Mouse (Mus musculus) forebrain, postnatal 0 days (tissue): ENCODE data around the gene Abca3. TPM values are rescaled to one million over a fixed set of nuclear protein-coding genes. Genes with fewer than 3 reads are reported as not detected.

Experiments
- ATAC-seq: fragments of 200-750 bp; cut with Nextera tagmentation; 2 replicates; pipeline ENCODE4 v1.8.0; 2017; ENCODE audit warnings: mild to moderate bottlenecking, moderate library complexity
- DNase-seq: peaks from one replicate; pipeline ENCODE4 v3.0.0-alpha.2; 2015
- H3K27ac ChIP-seq: fragments of 300-500 bp; sonication (generic); 2 replicates; pipeline ENCODE4 v1.5.1; 2014; ENCODE audit warnings: low read depth, mild to moderate bottlenecking, antibody characterized with exemption, low read length, moderate library complexity, mixed read lengths
- H3K27me3 ChIP-seq: fragments of 300-500 bp; sonication (generic); 2 replicates; pipeline ENCODE4 v1.6.1; 2014; ENCODE audit warnings: mild to moderate bottlenecking, low read length, mixed read lengths; ENCODE audit not compliant: insufficient read depth
- H3K36me3 ChIP-seq: fragments of 300-500 bp; sonication (generic); 2 replicates; pipeline ENCODE4 v1.6.1; 2014; ENCODE audit warnings: mild to moderate bottlenecking, moderate library complexity; ENCODE audit not compliant: insufficient read depth
- H3K4me1 ChIP-seq: fragments of 300-500 bp; sonication (generic); 2 replicates; pipeline ENCODE4 v1.6.1; 2014; ENCODE audit warnings: antibody characterized with exemption; ENCODE audit not compliant: insufficient read depth
- H3K4me2 ChIP-seq: fragments of 300-500 bp; sonication (generic); 2 replicates; pipeline ENCODE4 v1.6.1; 2014; ENCODE audit warnings: low read depth, mild to moderate bottlenecking, moderate library complexity
- H3K4me3 ChIP-seq: fragments of 300-500 bp; sonication (generic); 2 replicates; pipeline ENCODE4 v1.5.1; 2014; ENCODE audit warnings: low read depth, low read length, mixed read lengths
- H3K9ac ChIP-seq: fragments of 300-500 bp; sonication (generic); 2 replicates; pipeline ENCODE4 v1.6.1; 2014; ENCODE audit warnings: mild to moderate bottlenecking
- H3K9me3 ChIP-seq: fragments of 300-500 bp; sonication (generic); 2 replicates; pipeline ENCODE4 v1.6.1; 2016; ENCODE audit warnings: low read length
- CTCF ChIP-seq: sonication (generic); IDR thresholded peaks from 2 replicates; pipeline ENCODE4 v1.5.1; 2016; ENCODE audit warnings: antibody characterized with exemption, control low read depth, low read depth
- WGBS: fragments of 180-500 bp; shearing (Covaris S2); extraction: QIAGEN DNeasy Blood & Tissue Kit; methylation state at CpG from one replicate; pipeline ENCODE4 v1.1.7; 2014; 5-methylcytosine and 5-hydroxymethylcytosine counted together
- polyA plus RNA-seq: library from polyadenylated mRNA; unstranded; fragments of >200 nt; fragmentation: Nextera tagmentation; extraction: Ambion mirVana; gene quantifications from 2 replicates; pipeline ENCODE4 v1.2.1, GENCODE M21; 2015
- total RNA-seq: library from RNA; depleted of rRNA; stranded (reverse); fragments of >200 nt; gene quantifications from 2 replicates; pipeline ENCODE4 v1.2.3, GENCODE M21; 2014

The Abca3 gene
- total and polyA plus RNA-seq, 2 experiments from 2014 or later, result 22.9 to 71.2 TPM

GRCm38 (mm10) chr17:24360841-24361240 is 9.1 kb downstream of the Abca3 start:
- no peaks in the 10 kb centered on the region for H3K27me3 ChIP-seq
- H3K36me3 ChIP-seq, result peaks cover 11% of the 10 kb centered on the region; the same call in 1 of the 2 replicates
- TF ChIP-seq CTCF, result no peak
- 92% methylated on average over 8 of the region's 8 CpGs for WGBS
- ATAC-seq, result no peak
- H3K4me2 ChIP-seq, result no peak overlapping the region
- H3K9ac ChIP-seq, result no peak overlapping the region
- H3K9me3 ChIP-seq, result no peaks in the 10 kb centered on the region
- H3K4me1 ChIP-seq, result no peaks in the 10 kb centered on the region
- DNase-seq, result no peak
- H3K4me3 ChIP-seq, result no peak overlapping the region
- no peak overlapping the region for H3K27ac ChIP-seq

- ATAC-seq (no peak), DNase-seq (no peak)
- Histone ChIP-seq H3K27ac (no peak overlapping the region), H3K4me3 (no peak overlapping the region), H3K4me2 (no peak overlapping the region), H3K27me3 (no peaks in the 10 kb centered on the region), H3K9me3 (no peaks in the 10 kb centered on the region), H3K9ac (no peak overlapping the region), H3K4me1 (no peaks in the 10 kb centered on the region), H3K36me3 (peaks cover 15% of the 10 kb centered on the region)
- 89% methylated on average over 5 of the region's 5 CpGs for WGBS
- TF ChIP-seq CTCF, result no peak
These were observed 9.5 kb downstream of the Abca3 start for GRCm38 (mm10) chr17:24361291-24361690.

GRCm38 (mm10) chr17:24362527-24362926 is 10.8 kb downstream of the Abca3 start:
- TF ChIP-seq CTCF, result no peak
- Histone ChIP-seq H3K9me3 (no peaks in the 10 kb centered on the region), H3K27ac (no peak overlapping the region), H3K4me2 (no peak overlapping the region), H3K27me3 (no peaks in the 10 kb centered on the region), H3K4me1 (no peaks in the 10 kb centered on the region), H3K36me3 (peaks cover 28% of the 10 kb centered on the region), H3K9ac (no peak overlapping the region), H3K4me3 (no peak overlapping the region)
- DNase-seq, result no peak
- WGBS, result 74% methylated on average over 9 of the region's 9 CpGs
- ATAC-seq, result no peak

DNA sequence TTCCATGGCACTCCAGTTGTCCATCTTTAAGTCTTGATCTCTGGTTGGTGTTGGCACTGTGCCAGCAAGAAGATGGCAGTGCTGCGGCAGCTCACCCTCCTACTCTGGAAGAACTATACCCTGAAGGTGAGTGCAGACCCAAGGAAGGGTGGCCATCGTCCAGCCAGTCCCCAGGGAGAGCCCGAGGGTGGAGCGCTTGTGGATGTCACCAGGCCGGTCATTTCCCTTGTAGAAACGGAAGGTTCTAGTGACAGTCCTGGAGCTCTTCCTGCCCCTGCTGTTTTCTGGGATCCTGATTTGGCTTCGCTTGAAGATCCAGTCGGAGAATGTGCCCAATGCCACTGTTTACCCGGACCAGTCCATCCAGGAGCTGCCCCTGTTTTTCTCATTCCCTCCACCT is 12.7 kb downstream of the Abca3 start:
- Histone ChIP-seq H3K36me3 (peaks cover 39% of the 10 kb centered on the region), H3K9me3 (no peaks in the 10 kb centered on the region), H3K27me3 (no peaks in the 10 kb centered on the region), H3K9ac (no peak overlapping the region), H3K4me2 (no peak overlapping the region), H3K4me1 (no peaks in the 10 kb centered on the region), H3K27ac (no peak overlapping the region), H3K4me3 (no peak overlapping the region)
- 88% methylated on average over 9 of the region's 9 CpGs for WGBS
- ATAC-seq (no peak), DNase-seq (no peak)
- no peak for TF ChIP-seq CTCF

DNA sequence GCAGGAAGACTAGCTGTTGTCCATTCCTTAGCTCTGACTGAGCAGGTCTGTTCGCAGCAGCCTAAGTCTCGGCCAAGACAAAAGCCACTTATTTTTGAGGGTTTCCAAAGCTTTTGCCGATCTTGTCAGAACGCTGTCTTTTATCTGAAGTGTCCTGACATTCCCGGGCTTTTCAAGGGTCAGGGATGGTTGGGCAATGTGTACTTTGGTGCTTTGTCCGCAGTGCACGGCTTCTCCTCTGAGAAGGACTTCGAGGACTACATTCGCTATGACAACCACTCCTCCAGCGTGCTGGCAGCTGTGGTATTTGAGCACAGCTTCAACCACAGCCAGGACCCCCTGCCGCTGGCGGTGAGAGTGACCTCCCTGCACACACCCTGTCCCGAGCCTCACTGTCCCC is 14.1 kb downstream of the Abca3 start:
- 57% methylated on average over 13 of the region's 13 CpGs for WGBS
- no peak for TF ChIP-seq CTCF
- no peak for ATAC-seq
- no peak for DNase-seq
- Histone ChIP-seq H3K9me3 (no peaks in the 10 kb centered on the region), H3K27ac (no peak overlapping the region), H3K4me3 (no peak overlapping the region), H3K27me3 (no peaks in the 10 kb centered on the region), H3K36me3 (peaks cover 41% of the 10 kb centered on the region), H3K4me1 (no peaks in the 10 kb centered on the region), H3K4me2 (no peak overlapping the region), H3K9ac (no peak overlapping the region)

GRCm38 (mm10) chr17:24375094-24375712 is 23.5 kb downstream of the Abca3 start:
- Histone ChIP-seq H3K27ac (no peak overlapping the region), H3K9ac (no peak overlapping the region), H3K4me3 (no peak overlapping the region), H3K9me3 (no peaks in the 10 kb centered on the region), H3K4me1 (no peaks in the 10 kb centered on the region), H3K4me2 (no peak overlapping the region), H3K27me3 (no peaks in the 10 kb centered on the region), H3K36me3 (peaks cover 85% of the 10 kb centered on the region)
- DNase-seq (no peak), ATAC-seq (no peak)
- 83% methylated on average over 4 of the region's 5 CpGs for WGBS
- TF ChIP-seq CTCF, result no peak

GRCm38 (mm10) chr17:24375886-24376285 is 24.1 kb downstream of the Abca3 start:
- Histone ChIP-seq H3K27ac (no peak overlapping the region), H3K4me2 (no peak overlapping the region), H3K36me3 (peaks cover 85% of the 10 kb centered on the region), H3K9me3 (no peaks in the 10 kb centered on the region), H3K4me1 (no peaks in the 10 kb centered on the region), H3K27me3 (no peaks in the 10 kb centered on the region), H3K9ac (no peak overlapping the region), H3K4me3 (no peak overlapping the region)
- DNase-seq, result no peak
- no peak for ATAC-seq
- WGBS, result 90% methylated on average over 6 of the region's 6 CpGs
- TF ChIP-seq CTCF, result no peak
